Mouse (Mus musculus) embryonic facial prominence, embryonic 11.5 days (tissue): Measurements from ENCODE around the gene Il3ra. TPM values are rescaled to one million over a fixed set of nuclear protein-coding genes. Genes with fewer than 3 reads are reported as not detected.

Experiments used
- ATAC-seq: fragments of 200-750 bp; cut with Nextera tagmentation; replicated peaks from 2 replicates; pipeline ENCODE4 v1.8.0; 2017; ENCODE audit warnings: low read depth; ENCODE audit not compliant: insufficient number of reproducible peaks, low FRiP score, low TSS enrichment
- DNase-seq: peaks from one replicate; pipeline ENCODE4 v3.0.0-alpha.2; 2015; ENCODE audit warnings: low spot score
- H3K27ac ChIP-seq: fragments of 300-500 bp; sonication (generic); replicated peaks from 2 replicates; pipeline ENCODE4 v1.5.1; 2014; ENCODE audit warnings: mild to moderate bottlenecking, low read depth, low read length, control low read depth
- H3K27me3 ChIP-seq: fragments of 300-500 bp; sonication (generic); 2 replicates; pipeline ENCODE4 v1.6.1; 2014; ENCODE audit warnings: mild to moderate bottlenecking, low read length, moderate library complexity, mixed read lengths; ENCODE audit not compliant: control insufficient read depth, insufficient read depth
- H3K36me3 ChIP-seq: fragments of 300-500 bp; sonication (generic); replicated peaks from 2 replicates; pipeline ENCODE4 v1.6.1; 2014; ENCODE audit warnings: low read depth, mild to moderate bottlenecking, low read length, moderate library complexity, mixed read lengths; ENCODE audit not compliant: control insufficient read depth, insufficient read depth
- H3K4me1 ChIP-seq: fragments of 300-500 bp; sonication (generic); 2 replicates; pipeline ENCODE4 v1.6.1; 2014; ENCODE audit warnings: low read length, mixed read lengths; ENCODE audit not compliant: control insufficient read depth, insufficient read depth
- H3K4me2 ChIP-seq: fragments of 300-500 bp; sonication (generic); 2 replicates; pipeline ENCODE4 v1.6.1; 2014; ENCODE audit warnings: low read depth, mild to moderate bottlenecking, control low read depth, low read length, moderate library complexity
- H3K4me3 ChIP-seq: fragments of 300-500 bp; sonication (generic); 2 replicates; pipeline ENCODE4 v1.5.1; 2014; ENCODE audit warnings: low read depth, low read length, control low read depth
- H3K9ac ChIP-seq: fragments of 300-500 bp; sonication (generic); replicated peaks from 2 replicates; pipeline ENCODE4 v1.6.1; 2014; ENCODE audit warnings: mild to moderate bottlenecking, control low read depth, low read length
- H3K9me3 ChIP-seq: fragments of 300-500 bp; sonication (generic); replicated peaks from 2 replicates; pipeline ENCODE4 v1.6.1; 2016; ENCODE audit warnings: mild to moderate bottlenecking, low read length, inconsistent platforms, mixed read lengths; ENCODE audit not compliant: control insufficient read depth
- WGBS: fragments of 180-500 bp; shearing (Covaris S2); extraction: QIAGEN DNeasy Blood & Tissue Kit; methylation state at CpG from one replicate; pipeline ENCODE4 v1.1.7; 2014; 5-methylcytosine and 5-hydroxymethylcytosine counted together
- polyA plus RNA-seq: library from polyadenylated mRNA; unstranded; fragments of >200 nt; fragmentation: Nextera tagmentation; extraction: Ambion mirVana; gene quantifications from 2 replicates; pipeline ENCODE4 v1.2.1, GENCODE M21; 2014

Il3ra gene
- 1.4 and 3.8 TPM in 2 replicates for polyA plus RNA-seq

DNA sequence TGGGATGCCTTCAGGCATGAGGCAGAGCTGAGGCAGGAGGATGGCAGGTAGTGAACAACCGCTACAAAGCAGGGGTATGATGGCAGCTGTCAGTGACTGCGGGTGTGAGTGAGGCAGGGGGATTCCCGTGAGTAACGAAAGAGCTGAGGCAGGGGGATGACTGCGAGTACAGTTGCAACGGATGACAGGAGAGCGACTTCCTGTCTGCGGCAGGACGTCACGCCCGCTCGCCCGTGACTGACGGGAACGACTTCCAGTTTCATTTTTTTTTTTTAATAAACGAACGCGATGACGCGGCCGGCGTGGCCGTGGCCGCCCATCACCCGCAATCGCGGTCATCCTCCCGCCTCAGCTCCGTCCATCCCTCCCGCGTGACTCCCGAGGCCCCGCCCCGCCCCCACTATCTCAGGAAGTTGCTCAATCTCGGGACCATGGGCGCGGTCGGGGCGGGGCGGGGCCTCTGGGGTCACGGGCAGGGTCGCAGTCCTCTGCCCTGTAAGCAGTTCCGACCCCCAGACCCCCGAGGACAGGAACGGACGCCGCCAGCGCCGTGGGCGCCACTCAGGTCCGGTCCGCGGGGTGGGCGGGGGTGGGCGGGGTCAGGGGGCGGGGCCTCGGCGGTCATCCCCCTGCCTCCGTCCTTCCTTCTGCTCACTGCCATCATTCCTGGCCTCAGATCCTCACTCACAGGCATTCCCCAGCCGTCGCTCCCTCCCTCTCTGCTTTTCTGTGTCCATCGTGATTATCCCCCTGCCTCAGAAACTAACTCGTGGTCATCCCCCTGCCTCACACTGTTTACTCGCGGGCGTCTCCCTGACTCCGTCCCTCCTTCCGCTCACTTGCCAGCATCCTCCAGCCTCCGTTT, at the start of gene Il3ra:
TSS of gene Il3ra (plus strand) at position 328 of the 865 bp plus-strand sequence.
- H3K36me3 ChIP-seq, result no peaks in the 10 kb centered on the region
- no peaks in the 10 kb centered on the region for H3K27me3 ChIP-seq
- ATAC-seq, result peak; percentile 64
- H3K4me1 ChIP-seq, result no peaks in the 10 kb centered on the region
- H3K9ac ChIP-seq, result peak within 1 kb of the TSS; percentile 70
- WGBS, result 3% methylated on average over 54 of the region's 69 CpGs
- H3K4me2 ChIP-seq, result peak within 1 kb of the TSS; percentile 67
- peak within 1 kb of the TSS; percentile 63 for H3K4me3 ChIP-seq
- peak; percentile 78 for DNase-seq
- peak within 1 kb of the TSS; percentile 41; the same call in 1 of the 2 replicates for H3K27ac ChIP-seq
- peaks cover 14% of the 10 kb centered on the region for H3K9me3 ChIP-seq

DNA sequence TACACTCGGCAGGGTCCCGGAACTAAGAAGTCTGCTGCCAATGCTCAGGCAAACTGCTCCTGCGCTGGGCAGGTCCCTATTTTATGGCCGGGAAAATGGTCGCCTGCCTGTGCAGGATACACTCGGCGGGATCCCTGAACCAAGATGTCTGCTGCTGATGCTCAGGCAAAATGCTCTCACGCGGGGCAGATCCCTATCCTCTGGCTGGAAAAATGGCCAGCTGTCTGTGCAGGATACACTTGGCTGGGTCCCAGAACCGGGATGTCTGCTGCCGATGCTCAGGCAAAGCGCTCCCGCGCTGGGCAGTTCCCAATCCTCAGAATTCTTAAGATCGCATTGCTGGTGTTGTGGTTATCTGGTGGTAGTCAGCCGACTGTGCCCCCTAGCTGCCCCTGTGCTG, 37.1 kb upstream of the Il3ra start:
- DNase-seq, result no peak
- no peak overlapping the region for H3K9ac ChIP-seq
- WGBS, result 52% methylated on average over 16 of the region's 16 CpGs
- no peaks in the 10 kb centered on the region for H3K4me1 ChIP-seq
- H3K27ac ChIP-seq, result no peak overlapping the region
- no peaks in the 10 kb centered on the region for H3K27me3 ChIP-seq
- no peaks in the 10 kb centered on the region for H3K9me3 ChIP-seq
- no peak overlapping the region for H3K4me2 ChIP-seq
- no peak for ATAC-seq
- H3K4me3 ChIP-seq, result no peak overlapping the region
- no peaks in the 10 kb centered on the region for H3K36me3 ChIP-seq

DNA sequence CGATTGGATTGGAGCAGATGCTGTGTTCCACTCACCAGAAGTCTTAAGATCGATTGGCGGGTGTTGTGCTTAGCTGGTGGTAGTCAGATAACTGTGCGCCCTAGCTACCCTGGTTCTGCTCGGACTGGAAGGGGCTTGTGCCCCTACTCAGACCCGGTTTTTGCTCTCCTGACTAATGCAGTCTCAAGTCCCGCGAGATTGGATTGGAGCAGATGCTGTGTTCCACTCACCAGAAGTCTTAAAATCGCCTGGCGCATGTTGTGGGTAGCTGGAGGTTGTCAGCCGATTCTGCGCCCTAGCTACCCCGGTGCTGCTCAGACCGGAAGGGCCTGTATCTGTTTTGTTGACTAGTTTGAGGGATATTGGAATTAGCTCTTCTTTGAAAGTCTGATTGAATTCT, 36.7 kb upstream of the Il3ra start:
- no peak overlapping the region for H3K27ac ChIP-seq
- no peak overlapping the region for H3K4me3 ChIP-seq
- WGBS, result 60% methylated on average over 14 of the region's 14 CpGs
- H3K4me2 ChIP-seq, result no peak overlapping the region
- H3K36me3 ChIP-seq, result no peaks in the 10 kb centered on the region
- no peaks in the 10 kb centered on the region for H3K4me1 ChIP-seq
- H3K9ac ChIP-seq, result no peak overlapping the region
- H3K9me3 ChIP-seq, result no peaks in the 10 kb centered on the region
- no peak for ATAC-seq
- no peaks in the 10 kb centered on the region for H3K27me3 ChIP-seq
- no peak for DNase-seq

DNA sequence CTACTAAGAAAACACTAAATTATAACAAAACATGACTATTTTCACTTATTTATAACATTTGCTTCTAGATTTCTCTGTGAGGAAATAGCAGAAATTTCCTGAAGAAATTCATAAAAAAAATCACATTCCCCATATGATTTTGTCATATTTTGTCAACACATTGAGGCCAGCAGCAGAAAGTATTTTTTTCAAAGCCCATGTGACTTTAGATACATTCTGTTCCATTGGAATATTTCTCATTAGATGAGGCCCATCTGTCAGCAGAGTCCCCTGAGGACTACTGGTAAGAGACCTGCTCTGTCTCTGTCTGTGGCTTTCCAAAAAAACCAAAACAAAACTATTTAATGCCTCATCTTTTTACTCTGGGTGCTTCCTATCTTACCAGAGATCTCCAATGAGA, 23.5 kb upstream of the Il3ra start, which contains the start of gene Olfr31:
TSS of gene Olfr31 (plus strand) at position 301 of the 400 bp plus-strand sequence.
- H3K4me3 ChIP-seq, result no peak within 1 kb of the TSS
- H3K27ac ChIP-seq, result no peak within 1 kb of the TSS
- no peak within 1 kb of the TSS for H3K9ac ChIP-seq
- H3K9me3 ChIP-seq, result no peaks in the 10 kb centered on the region
- DNase-seq (no peak), ATAC-seq (no peak)
- no peak within 1 kb of the TSS for H3K4me2 ChIP-seq
- H3K36me3 ChIP-seq, result no peaks in the 10 kb centered on the region
- H3K4me1 ChIP-seq, result no peaks in the 10 kb centered on the region
- no peaks in the 10 kb centered on the region for H3K27me3 ChIP-seq

DNA sequence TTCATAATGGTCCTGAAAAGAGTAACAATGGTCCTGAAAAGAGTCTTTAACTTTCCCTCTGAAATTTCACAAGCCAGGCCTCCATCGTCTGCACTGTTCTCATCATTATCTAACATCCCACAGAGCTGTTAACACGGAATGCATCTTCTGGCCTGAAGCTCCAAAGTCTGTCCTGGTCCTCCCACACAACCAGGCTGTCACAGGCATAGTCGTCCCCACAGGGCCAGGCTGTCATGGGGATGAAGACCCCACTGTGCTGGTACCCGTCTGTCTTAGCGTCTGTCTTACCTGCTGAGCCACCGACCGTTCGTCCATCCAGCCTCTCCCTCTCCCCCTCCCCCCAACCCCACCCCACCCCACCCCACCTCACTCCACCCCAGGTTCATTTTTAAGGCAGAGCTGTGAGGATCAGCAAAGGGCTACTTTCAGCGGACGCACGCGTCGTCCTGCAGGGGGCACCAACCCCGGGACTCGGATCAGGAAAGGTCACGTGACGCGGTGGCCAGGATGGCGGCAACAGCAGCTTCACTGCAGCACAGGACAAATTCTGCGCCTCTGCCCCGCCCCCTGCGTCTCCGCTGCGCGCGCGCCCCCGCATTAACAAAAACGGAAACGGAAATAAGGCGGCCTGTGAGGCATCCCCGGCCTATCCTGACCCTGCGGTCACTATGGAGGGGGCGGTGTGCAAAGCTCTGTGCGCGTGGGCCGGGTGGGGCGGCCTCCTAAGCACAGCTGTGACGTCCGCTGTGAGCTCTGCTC, 783 bp upstream of the Il3ra start:
- Histone ChIP-seq H3K4me3 (peak overlapping the region; percentile 63), H3K27ac (peak overlapping the region; percentile 41; the same call in 1 of the 2 replicates), H3K27me3 (no peaks in the 10 kb centered on the region), H3K9ac (peak overlapping the region; percentile 70), H3K36me3 (no peaks in the 10 kb centered on the region), H3K9me3 (peaks cover 14% of the 10 kb centered on the region), H3K4me1 (no peaks in the 10 kb centered on the region), H3K4me2 (peak overlapping the region; percentile 67)
- DNase-seq, result peak; percentile 93
- WGBS, result 6% methylated on average over 39 of the region's 40 CpGs
- ATAC-seq, result peak; percentile 86

DNA sequence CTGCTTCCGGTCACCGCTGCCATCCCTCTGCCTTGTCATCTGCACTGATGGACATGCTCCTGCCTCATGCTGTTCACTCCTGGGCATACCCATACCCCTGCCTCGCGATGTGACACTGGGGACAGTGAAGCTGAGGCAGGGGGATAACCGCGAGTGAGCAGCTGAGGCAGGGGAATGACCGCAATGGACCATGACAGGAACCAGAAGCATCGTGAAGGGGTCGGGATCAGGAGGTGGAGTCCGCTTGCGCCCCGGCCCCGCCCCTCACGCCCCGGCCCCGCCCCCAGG, 682 bp downstream of the Il3ra start:
- ATAC-seq (peak; percentile 20; the same call in 1 of the 2 replicates), DNase-seq (no peak)
- H3K27ac ChIP-seq, result no peak overlapping the region
- H3K9me3 ChIP-seq, result peaks cover 14% of the 10 kb centered on the region
- WGBS, result 36% methylated on average over 12 of the region's 16 CpGs
- no peaks in the 10 kb centered on the region for H3K27me3 ChIP-seq
- H3K4me3 ChIP-seq, result peak overlapping the region; percentile 63
- peak overlapping the region; percentile 70 for H3K9ac ChIP-seq
- no peaks in the 10 kb centered on the region for H3K4me1 ChIP-seq
- H3K4me2 ChIP-seq, result peak overlapping the region; percentile 67
- no peaks in the 10 kb centered on the region for H3K36me3 ChIP-seq

DNA sequence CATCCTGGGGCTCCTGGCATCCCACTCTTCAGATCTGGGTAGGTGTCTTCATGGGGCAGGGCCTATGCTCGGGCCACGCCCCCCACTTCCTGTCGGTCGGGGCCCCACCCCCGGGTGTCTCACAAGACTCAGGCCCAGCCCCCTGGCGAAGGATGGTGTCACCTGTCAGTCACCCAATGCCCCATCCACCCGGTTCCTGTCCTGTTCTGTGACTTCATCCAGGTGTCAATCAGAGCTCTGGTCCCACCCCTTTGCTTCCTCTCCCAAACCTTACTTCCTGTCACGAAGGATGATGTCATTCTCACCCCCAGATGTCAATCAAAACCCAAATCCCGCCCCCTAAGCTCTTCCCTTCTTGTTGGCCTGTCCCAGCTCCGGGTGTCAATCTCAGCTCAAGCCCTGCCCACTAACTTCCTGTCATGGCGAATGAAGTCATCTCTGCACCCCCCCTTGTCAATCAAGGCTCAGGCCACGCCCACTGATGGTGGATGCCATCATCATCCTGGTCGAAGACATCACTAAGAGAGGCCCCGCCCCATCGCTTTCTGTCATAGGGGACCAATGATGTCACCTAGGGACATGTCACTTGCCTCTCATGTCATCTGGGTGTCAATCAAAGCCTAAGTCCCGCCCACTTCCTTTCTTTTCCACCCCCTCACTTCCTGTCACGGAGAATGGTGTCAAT, 1.2 kb downstream of the Il3ra start:
- peak overlapping the region; percentile 63; the same call in 1 of the 2 replicates for H3K4me3 ChIP-seq
- ATAC-seq (peak; percentile 8; the same call in 1 of the 2 replicates), DNase-seq (peak; percentile 25)
- H3K9me3 ChIP-seq, result peaks cover 14% of the 10 kb centered on the region
- no peaks in the 10 kb centered on the region for H3K4me1 ChIP-seq
- no peak overlapping the region; the same call in 1 of the 2 replicates for H3K4me2 ChIP-seq
- 79% methylated on average over 17 of the region's 17 CpGs for WGBS
- no peaks in the 10 kb centered on the region for H3K27me3 ChIP-seq
- no peaks in the 10 kb centered on the region for H3K36me3 ChIP-seq
- H3K9ac ChIP-seq, result no peak overlapping the region
- no peak overlapping the region for H3K27ac ChIP-seq
